Mouse (Mus musculus) G1E (cell line): ENCODE measurements around the gene Cngb1.
A peak's percentile ranks its signal among the peaks of the same experiment; 100 is the strongest.

Experiments
- CTCF ChIP-seq: IDR thresholded peaks from 2 replicates; pipeline ENCODE4 v1.5.1; 2012; ENCODE audit warnings: low read depth, low read length, inconsistent platforms, mixed read lengths
- GATA1 ChIP-seq: IDR thresholded peaks from 2 replicates; pipeline ENCODE4 v1.6.1; 2012; ENCODE audit warnings: borderline replicate concordance, low read length, inconsistent platforms, mixed read lengths
- POLR2AphosphoS5 ChIP-seq: IDR thresholded peaks from 2 replicates; pipeline ENCODE4 v1.6.1; 2012; ENCODE audit warnings: low read depth, low read length, inconsistent platforms; ENCODE audit not compliant: insufficient replicate concordance
- TAL1 ChIP-seq: conservative IDR thresholded peaks from 2 replicates; pipeline ENCODE4 v1.6.1; 2012; ENCODE audit warnings: low read depth, low read length, inconsistent platforms, mixed read lengths

DNA sequence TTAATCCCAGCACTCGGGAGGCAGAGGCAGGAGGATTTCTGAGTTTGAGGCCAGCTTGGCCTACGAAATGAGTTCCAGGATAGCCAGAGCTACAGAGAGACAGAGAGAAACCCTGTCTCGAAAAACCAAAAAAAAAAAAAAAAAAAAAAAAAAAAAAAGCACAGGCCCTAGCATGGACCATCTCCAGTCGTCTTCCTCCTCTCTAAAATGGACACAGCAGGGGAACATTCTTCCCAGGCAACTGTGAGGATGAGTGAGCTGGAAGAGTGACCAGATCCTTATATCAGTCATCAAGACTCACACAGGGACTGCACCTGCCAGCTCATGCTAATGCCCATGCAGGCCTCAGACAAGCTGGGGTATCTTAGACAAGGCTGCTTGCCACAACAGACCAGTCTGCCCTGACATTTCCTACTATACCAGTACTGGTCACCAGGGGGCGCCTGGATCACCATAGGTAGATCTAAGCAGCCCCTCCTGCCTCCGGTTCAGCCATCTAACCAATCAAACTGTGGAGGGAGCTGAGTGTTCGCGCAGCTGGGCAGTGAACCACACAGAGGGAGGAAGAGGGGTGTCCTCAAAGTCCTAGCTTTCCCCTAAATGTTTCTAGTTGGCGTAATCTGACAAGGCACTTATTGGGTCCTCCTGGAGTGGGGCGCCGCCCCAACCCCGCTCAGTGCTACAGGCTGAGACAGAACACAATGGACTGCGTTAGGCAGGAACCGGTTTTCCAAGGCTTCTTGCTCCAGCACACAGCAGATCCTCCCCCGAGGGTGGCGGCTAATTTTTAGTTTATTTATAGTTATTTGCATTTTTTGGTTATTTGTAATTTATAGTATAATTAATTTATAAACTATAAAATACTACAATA, 51.6 kb downstream of the Cngb1 start:
- TF ChIP-seq CTCF: peak; percentile 71; the same call in 1 of the 2 replicates
- no peak for TF ChIP-seq GATA1
- TF ChIP-seq POLR2AphosphoS5: no peak
- TF ChIP-seq TAL1: no peak
